Mouse (Mus musculus) limb, embryonic 15.5 days (tissue): ENCODE results near the gene Zdhhc13. TPM values are rescaled to one million over a fixed set of nuclear protein-coding genes. Genes with fewer than 3 reads are reported as not detected.

ENCODE experiments used
- ATAC-seq: fragments of 200-750 bp; cut with Nextera tagmentation; 2 replicates; pipeline ENCODE4 v1.8.0; 2017; ENCODE audit warnings: low read depth, moderate TSS enrichment; ENCODE audit not compliant: insufficient number of reproducible peaks, low FRiP score, low TSS enrichment
- H3K27ac ChIP-seq: fragments of 300-500 bp; sonication (generic); 2 replicates; pipeline ENCODE4 v1.5.1; 2015; ENCODE audit warnings: moderate library complexity, mild to moderate bottlenecking, inconsistent platforms
- H3K27me3 ChIP-seq: fragments of 300-500 bp; sonication (generic); 2 replicates; pipeline ENCODE4 v1.6.1; 2015; ENCODE audit warnings: inconsistent platforms
- H3K36me3 ChIP-seq: fragments of 300-500 bp; sonication (generic); 2 replicates; pipeline ENCODE4 v1.6.1; 2015; ENCODE audit warnings: inconsistent platforms
- H3K4me1 ChIP-seq: fragments of 300-500 bp; sonication (generic); 2 replicates; pipeline ENCODE4 v1.6.1; 2015; ENCODE audit warnings: inconsistent platforms
- H3K4me2 ChIP-seq: fragments of 300-500 bp; sonication (generic); 2 replicates; pipeline ENCODE4 v1.6.1; 2015; ENCODE audit warnings: mild to moderate bottlenecking, inconsistent platforms
- H3K4me3 ChIP-seq: fragments of 300-500 bp; sonication (generic); 2 replicates; pipeline ENCODE4 v1.5.1; 2015; ENCODE audit warnings: mild to moderate bottlenecking, inconsistent platforms
- H3K9ac ChIP-seq: fragments of 300-500 bp; sonication (generic); 2 replicates; pipeline ENCODE4 v1.6.1; 2015; ENCODE audit warnings: inconsistent platforms
- H3K9me3 ChIP-seq: fragments of 300-500 bp; sonication (generic); 2 replicates; pipeline ENCODE4 v1.6.1; 2016; ENCODE audit warnings: inconsistent platforms
- WGBS: fragments of 180-500 bp; shearing (Covaris S2); methylation state at CpG from one replicate; pipeline ENCODE4 v1.1.7; 2015; 5-methylcytosine and 5-hydroxymethylcytosine counted together
- polyA plus RNA-seq: library from polyadenylated mRNA; unstranded; fragments of >200 nt; fragmentation: Nextera tagmentation; extraction: Ambion mirVana; gene quantifications from 2 replicates; pipeline ENCODE4 v1.2.1, GENCODE M21; 2015

Gene Zdhhc13
- polyA plus RNA-seq, 1 experiment from 2014 or later = 29.1 TPM

GRCm38 (mm10) chr7:48791412-48791811 lies 2.6 kb downstream of the Zdhhc13 start:
- Histone ChIP-seq H3K4me3 (no peak overlapping the region), H3K4me1 (peaks cover 12% of the 10 kb centered on the region), H3K27me3 (no peaks in the 10 kb centered on the region), H3K9ac (no peak overlapping the region), H3K4me2 (no peak overlapping the region), H3K9me3 (no peaks in the 10 kb centered on the region), H3K27ac (no peak overlapping the region), H3K36me3 (peaks cover 3% of the 10 kb centered on the region; the same call in 1 of the 2 replicates)
- 83% methylated on average over 3 of the region's 3 CpGs for WGBS
- no peak for ATAC-seq

DNA sequence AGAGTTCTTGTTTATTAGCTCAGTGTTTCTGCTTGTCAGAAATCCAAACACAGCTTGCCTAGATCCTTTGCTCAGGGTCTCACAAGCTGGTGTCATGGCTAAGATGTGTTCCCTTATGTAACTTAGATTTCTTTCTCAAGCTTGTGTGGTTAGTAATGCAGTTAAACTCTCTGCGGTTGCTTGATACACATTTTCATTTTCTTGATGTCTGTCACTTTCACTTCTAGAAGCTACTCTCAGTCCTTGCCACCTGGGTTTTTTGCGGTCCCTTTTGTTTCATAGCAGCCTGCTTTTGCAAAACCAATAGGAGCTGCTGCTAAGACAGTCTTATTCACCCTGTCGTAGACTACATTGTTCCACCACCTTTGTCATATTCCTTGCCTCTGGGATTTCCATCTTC lies 6.3 kb downstream of the Zdhhc13 start:
- Histone ChIP-seq H3K4me1 (peaks cover under 1% of the 10 kb centered on the region; the same call in 1 of the 2 replicates), H3K27ac (no peak overlapping the region), H3K4me3 (no peak overlapping the region), H3K36me3 (peaks cover 6% of the 10 kb centered on the region; the same call in 1 of the 2 replicates), H3K4me2 (no peak overlapping the region), H3K27me3 (no peaks in the 10 kb centered on the region), H3K9me3 (no peaks in the 10 kb centered on the region), H3K9ac (no peak overlapping the region)
- no peak for ATAC-seq
- WGBS = 88% methylated on average over 3 of the region's 3 CpGs

- Histone ChIP-seq H3K4me1 (no peaks in the 10 kb centered on the region), H3K9me3 (no peaks in the 10 kb centered on the region), H3K27ac (no peak overlapping the region), H3K4me3 (no peak overlapping the region), H3K27me3 (no peaks in the 10 kb centered on the region), H3K36me3 (peaks cover 45% of the 10 kb centered on the region), H3K4me2 (no peak overlapping the region), H3K9ac (no peak overlapping the region)
- 84% methylated on average over 7 of the region's 7 CpGs for WGBS
- no peak for ATAC-seq
Measured at GRCm38 (mm10) chr7:48803381-48803780, 14.6 kb downstream of the Zdhhc13 start.

DNA sequence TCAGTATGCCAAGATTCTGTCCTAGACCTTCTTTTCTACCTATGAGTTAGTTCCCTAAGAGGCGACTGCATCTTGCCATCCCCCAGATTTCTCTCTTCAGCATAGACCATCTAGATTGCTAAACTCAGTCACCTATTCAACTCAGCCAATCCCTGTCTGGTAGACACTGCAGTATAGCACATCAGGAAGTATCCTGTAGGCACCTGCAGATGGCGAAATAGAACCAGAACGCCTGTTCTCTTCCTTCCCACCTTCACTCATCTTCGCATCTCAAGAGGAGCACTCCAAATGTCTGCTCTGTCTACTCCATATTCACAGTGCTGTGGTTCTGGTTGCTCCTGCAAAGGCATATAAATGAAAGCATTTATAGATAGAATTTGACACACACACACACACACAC lies 17.8 kb downstream of the Zdhhc13 start:
- 84% methylated on average over 4 of the region's 4 CpGs for WGBS
- peaks cover 47% of the 10 kb centered on the region for H3K36me3 ChIP-seq
- no peak overlapping the region for H3K4me2 ChIP-seq
- H3K4me3 ChIP-seq = no peak overlapping the region
- no peaks in the 10 kb centered on the region for H3K27me3 ChIP-seq
- H3K4me1 ChIP-seq = no peaks in the 10 kb centered on the region
- ATAC-seq = no peak
- H3K9ac ChIP-seq = no peak overlapping the region
- no peaks in the 10 kb centered on the region for H3K9me3 ChIP-seq
- no peak overlapping the region for H3K27ac ChIP-seq

- H3K27me3 ChIP-seq = no peaks in the 10 kb centered on the region
- H3K4me3 ChIP-seq = no peak overlapping the region
- H3K27ac ChIP-seq = no peak overlapping the region
- no peak overlapping the region for H3K9ac ChIP-seq
- no peaks in the 10 kb centered on the region for H3K4me1 ChIP-seq
- peaks cover 37% of the 10 kb centered on the region for H3K36me3 ChIP-seq
- no peak for ATAC-seq
- no peak overlapping the region for H3K4me2 ChIP-seq
- H3K9me3 ChIP-seq = no peaks in the 10 kb centered on the region
- WGBS = 100% methylated on average over 1 of the region's 1 CpGs
Measured at GRCm38 (mm10) chr7:48810652-48811051, 21.8 kb downstream of the Zdhhc13 start.

DNA sequence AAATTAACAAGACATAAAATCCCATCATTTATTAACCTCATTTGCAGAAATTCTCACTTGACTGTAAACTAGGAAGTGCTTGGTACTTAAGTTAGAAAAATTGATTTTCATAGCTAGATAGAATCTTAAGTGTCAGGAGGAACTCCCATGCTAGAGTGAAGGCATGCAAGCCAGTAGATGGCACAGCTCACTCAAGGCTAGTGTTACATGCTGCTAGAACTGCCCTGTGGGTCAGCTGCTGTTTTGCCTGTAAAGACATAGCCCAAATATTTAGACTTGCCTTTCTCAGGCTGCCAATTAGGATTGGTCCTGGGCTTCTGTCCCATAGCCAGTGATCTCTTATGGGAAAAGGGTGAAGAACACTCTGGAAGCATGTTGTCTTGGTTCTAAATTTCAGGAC lies 23.6 kb downstream of the Zdhhc13 start:
- Histone ChIP-seq H3K9ac (no peak overlapping the region), H3K36me3 (peaks cover 30% of the 10 kb centered on the region), H3K4me2 (no peak overlapping the region), H3K27ac (no peak overlapping the region), H3K27me3 (no peaks in the 10 kb centered on the region), H3K4me3 (no peak overlapping the region), H3K9me3 (no peaks in the 10 kb centered on the region), H3K4me1 (no peaks in the 10 kb centered on the region)
- no peak for ATAC-seq

DNA sequence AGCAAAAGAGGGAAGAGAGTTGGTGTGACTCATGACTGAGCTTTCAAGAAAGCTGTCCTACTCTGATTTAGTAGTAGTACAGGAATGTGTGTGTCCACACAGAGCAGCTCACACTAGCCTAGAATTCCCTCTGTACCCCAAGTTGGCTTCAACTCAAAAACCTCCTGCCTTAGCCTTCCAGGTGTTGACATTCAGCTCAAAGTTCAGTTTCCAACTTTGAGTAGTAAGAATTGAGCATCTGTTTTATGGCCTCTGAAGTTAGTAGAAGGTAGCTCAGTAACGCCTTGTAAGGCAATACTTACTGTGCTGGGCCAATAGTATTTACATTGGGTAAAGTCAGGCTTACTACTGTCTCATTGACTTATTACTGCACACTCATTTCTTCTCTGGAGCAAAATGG lies 24.8 kb downstream of the Zdhhc13 start:
- Histone ChIP-seq H3K4me1 (no peaks in the 10 kb centered on the region), H3K27ac (no peak overlapping the region), H3K4me2 (no peak overlapping the region), H3K9ac (no peak overlapping the region), H3K27me3 (no peaks in the 10 kb centered on the region), H3K4me3 (no peak overlapping the region), H3K36me3 (peaks cover 29% of the 10 kb centered on the region), H3K9me3 (no peaks in the 10 kb centered on the region)
- ATAC-seq = no peak
- whole genome bisulfite sequencing = 60% methylated on average over 1 of the region's 1 CpGs

DNA sequence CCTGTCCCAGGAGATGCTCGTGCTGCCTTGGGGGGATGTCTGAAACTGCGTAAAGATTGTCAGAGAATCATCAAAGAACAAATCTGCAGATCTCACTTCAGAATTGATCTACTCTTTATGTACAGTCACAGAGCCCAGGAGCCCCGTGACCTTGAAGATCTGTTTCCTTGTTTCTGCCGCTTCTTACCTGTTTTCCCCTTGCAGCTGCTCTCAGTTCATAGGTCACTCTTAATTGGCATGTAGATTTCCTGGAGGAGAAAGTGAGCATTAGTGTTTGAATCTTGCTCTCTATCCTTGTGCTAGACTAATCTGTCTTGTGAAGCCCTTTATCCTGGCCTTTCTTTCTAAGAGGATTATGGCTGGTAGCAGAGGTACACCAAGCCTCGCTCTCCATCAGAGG lies 32.9 kb downstream of the Zdhhc13 start:
- Histone ChIP-seq H3K9ac (no peak overlapping the region), H3K4me1 (no peaks in the 10 kb centered on the region), H3K27ac (no peak overlapping the region), H3K4me3 (no peak overlapping the region), H3K27me3 (no peaks in the 10 kb centered on the region), H3K4me2 (no peak overlapping the region), H3K36me3 (peaks cover 80% of the 10 kb centered on the region), H3K9me3 (no peaks in the 10 kb centered on the region)
- no peak for ATAC-seq
- 87% methylated on average over 5 of the region's 5 CpGs for WGBS

- no peak for ATAC-seq
- Histone ChIP-seq H3K36me3 (peaks cover 76% of the 10 kb centered on the region), H3K4me2 (no peak overlapping the region), H3K9me3 (no peaks in the 10 kb centered on the region), H3K4me1 (no peaks in the 10 kb centered on the region), H3K27ac (no peak overlapping the region), H3K4me3 (no peak overlapping the region), H3K9ac (no peak overlapping the region), H3K27me3 (no peaks in the 10 kb centered on the region)
- 95% methylated on average over 3 of the region's 3 CpGs for WGBS
Measured at GRCm38 (mm10) chr7:48823621-48824020, 34.8 kb downstream of the Zdhhc13 start.

GRCm38 (mm10) chr7:48824671-48825070 lies 35.9 kb downstream of the Zdhhc13 start:
- Histone ChIP-seq H3K27ac (no peak overlapping the region), H3K9ac (no peak overlapping the region), H3K27me3 (no peaks in the 10 kb centered on the region), H3K4me3 (no peak overlapping the region), H3K4me1 (no peaks in the 10 kb centered on the region), H3K9me3 (no peaks in the 10 kb centered on the region), H3K4me2 (no peak overlapping the region), H3K36me3 (peaks cover 67% of the 10 kb centered on the region)
- 94% methylated on average over 1 of the region's 1 CpGs for WGBS
- no peak for ATAC-seq

DNA sequence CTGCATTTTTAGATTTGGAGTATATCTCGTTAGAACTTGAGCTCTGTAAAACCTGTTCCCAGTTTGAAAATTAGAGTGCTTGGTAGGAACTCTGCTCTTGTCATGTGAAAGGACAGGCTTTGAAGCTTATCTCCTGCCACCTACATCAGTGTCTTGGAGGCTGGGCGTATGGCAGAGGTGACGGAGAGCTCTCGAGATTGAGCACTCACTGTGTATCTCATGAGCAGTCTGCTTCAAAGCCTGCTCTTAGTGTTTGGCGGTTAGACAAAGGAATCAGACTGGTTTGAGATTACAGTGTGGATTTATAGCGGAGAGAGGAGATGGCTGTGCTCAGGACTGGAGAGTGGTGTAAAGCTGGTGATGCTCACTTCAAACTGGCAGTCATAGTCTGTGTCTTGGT lies 36.4 kb downstream of the Zdhhc13 start:
- H3K36me3 ChIP-seq = peaks cover 63% of the 10 kb centered on the region
- 86% methylated on average over 6 of the region's 6 CpGs for WGBS

DNA sequence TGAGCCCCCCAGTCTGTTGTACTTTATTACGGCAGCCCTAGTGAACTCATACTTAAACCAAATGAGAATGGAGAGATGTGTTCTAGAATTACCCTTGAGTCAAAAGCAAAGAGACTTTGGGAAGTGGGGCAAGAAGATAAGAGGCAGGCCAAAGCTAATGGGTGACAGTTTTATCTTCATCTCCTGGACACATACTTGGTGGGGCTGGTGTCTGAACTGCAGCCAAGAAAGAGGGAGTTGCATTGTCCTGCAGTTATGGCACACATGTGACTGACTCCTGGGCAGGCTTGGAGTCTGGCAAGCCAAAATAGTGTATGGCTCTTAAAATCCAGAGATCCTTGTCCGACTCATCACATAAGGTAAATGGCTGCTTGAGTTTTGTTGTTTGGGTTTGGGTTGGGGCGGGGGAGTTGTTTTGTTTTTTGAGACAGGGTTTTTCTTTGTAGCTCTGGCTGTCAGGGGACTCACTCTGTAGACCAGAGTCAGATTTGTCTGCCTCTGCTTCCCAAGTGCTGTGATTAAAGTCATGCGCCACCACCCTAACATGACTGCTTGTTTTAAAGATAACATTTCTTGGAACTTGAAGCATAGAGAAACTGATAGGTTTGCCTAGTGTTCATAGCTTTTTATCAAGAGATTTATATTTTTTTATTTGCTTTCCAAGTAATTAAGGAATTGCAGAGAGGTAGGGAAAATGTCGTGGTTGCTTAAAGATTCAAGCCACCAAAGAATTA lies 40.5 kb downstream of the Zdhhc13 start:
- Histone ChIP-seq H3K9me3 (no peaks in the 10 kb centered on the region), H3K4me1 (0 out of 2 replicates have a peak, but pooled peaks cover 3% of the 10 kb centered on the region), H3K27me3 (no peaks in the 10 kb centered on the region), H3K9ac (no peak overlapping the region), H3K4me3 (no peak overlapping the region), H3K36me3 (peaks cover 32% of the 10 kb centered on the region), H3K27ac (no peak overlapping the region), H3K4me2 (no peak overlapping the region)
- no peak for ATAC-seq
- WGBS = 78% methylated on average over 5 of the region's 5 CpGs

More for the DNA sequence above, 36.4 kb downstream of the Zdhhc13 start:
- Histone ChIP-seq H3K4me2 (no peak overlapping the region), H3K4me1 (no peaks in the 10 kb centered on the region), H3K9me3 (no peaks in the 10 kb centered on the region), H3K4me3 (no peak overlapping the region), H3K27me3 (no peaks in the 10 kb centered on the region), H3K27ac (no peak overlapping the region), H3K9ac (no peak overlapping the region)
- no peak for ATAC-seq

DNA sequence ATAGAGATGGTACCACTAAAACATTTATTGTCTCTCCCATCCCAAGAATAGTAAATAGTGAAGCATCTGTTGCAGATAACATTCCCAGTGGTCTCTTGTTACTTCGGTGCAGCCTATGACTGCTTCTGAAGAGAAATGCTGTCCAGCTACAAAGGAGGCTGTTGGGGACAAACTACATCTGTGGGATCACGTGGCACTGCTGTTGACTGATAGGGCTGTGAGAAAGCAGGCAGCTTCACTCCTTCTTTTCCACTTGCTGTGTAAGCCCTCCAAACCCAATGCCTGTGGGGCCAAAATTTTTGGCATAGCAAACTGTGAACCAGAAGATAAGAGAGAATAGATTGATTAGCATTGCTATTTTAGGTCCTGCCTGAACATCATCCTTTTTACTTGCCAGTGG lies 41.6 kb downstream of the Zdhhc13 start:
- ATAC-seq = no peak
- Histone ChIP-seq H3K4me3 (no peak overlapping the region), H3K36me3 (peaks cover 22% of the 10 kb centered on the region), H3K4me1 (0 out of 2 replicates have a peak, but pooled peaks cover 3% of the 10 kb centered on the region), H3K9ac (no peak overlapping the region), H3K4me2 (no peak overlapping the region), H3K27ac (no peak overlapping the region), H3K9me3 (no peaks in the 10 kb centered on the region), H3K27me3 (no peaks in the 10 kb centered on the region)
- 35% methylated on average over 2 of the region's 2 CpGs for WGBS
